Mouse (Mus musculus) ovary, adult 18-20 months (tissue): ENCODE results near the gene Fig4.

ENCODE experiments used
- DNase-seq: peaks from one replicate; pipeline ENCODE4 v3.0.0; 2022; ENCODE audit warnings: low spot score, mixed read lengths

The Fig4 gene

GRCm38 (mm10) chr10:41260243-41261006, 42.6 kb downstream of the Fig4 start:
- DNase-seq: no peak

GRCm38 (mm10) chr10:41250749-41251065, 52.4 kb downstream of the Fig4 start:
- DNase-seq: no peak

DNA sequence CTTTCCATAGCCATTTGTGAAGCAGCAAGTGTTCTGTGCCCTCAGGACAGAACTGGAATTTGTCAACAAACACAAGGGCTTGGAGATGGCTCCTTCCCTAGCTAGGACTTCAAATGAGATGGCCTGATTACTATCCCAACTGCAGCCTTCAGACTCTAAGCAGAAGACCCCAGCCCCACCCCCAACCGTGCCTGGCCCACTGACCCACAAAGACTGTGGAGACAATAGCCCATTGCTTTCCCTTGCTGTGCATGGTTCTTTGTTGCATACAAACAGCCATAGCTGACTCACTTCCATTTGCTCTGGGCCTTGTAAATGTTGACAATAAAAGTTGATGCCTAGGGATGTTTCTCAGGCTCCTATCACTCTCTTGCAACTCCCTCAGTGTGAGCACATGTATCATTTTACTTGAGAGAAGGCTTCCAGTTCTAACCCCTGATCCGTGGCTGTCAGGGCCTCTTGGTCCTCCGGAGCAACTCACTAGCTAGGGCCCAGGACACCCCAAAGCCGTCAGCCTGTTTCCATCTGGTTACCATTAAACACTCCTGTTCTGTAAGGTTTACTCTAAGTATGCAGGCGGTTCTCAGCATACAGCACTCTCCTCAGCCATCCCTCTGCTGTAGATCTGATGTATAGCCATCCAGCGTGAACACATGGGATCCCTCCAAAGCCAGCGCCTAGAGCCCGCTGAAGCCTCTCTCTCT, 52.9 kb downstream of the Fig4 start:
- DNase-seq: no peak

DNA sequence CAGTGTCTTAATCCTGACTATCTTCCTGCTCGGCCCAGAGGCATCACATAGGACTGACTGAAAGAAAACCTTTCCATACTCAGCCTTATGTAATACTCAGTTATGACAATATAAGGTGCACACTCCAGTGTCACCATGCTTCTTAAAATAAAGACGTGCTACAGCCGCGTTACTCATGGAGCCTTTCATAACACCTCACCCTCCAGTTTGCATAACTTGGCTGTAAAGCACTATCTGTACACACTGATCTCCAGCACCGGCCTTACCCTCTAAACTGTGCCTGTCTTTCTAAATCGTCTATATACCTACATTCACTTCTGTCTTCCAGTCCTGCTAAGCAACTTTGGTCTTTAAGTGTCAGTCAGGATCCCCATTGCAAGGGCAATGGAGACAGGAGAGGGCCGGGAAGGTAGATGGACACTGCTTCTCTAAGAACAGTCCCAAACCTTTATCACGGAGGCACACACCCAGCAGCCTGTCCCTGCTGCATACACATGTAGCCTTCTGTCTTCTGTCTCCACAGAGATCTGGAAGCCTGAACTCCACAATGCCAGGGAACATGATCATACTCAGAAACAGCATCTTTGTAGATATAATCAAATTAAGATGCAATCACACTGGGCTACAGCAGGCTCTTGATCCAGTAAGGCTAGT, 53.9 kb downstream of the Fig4 start:
- no peak for DNase-seq

DNA sequence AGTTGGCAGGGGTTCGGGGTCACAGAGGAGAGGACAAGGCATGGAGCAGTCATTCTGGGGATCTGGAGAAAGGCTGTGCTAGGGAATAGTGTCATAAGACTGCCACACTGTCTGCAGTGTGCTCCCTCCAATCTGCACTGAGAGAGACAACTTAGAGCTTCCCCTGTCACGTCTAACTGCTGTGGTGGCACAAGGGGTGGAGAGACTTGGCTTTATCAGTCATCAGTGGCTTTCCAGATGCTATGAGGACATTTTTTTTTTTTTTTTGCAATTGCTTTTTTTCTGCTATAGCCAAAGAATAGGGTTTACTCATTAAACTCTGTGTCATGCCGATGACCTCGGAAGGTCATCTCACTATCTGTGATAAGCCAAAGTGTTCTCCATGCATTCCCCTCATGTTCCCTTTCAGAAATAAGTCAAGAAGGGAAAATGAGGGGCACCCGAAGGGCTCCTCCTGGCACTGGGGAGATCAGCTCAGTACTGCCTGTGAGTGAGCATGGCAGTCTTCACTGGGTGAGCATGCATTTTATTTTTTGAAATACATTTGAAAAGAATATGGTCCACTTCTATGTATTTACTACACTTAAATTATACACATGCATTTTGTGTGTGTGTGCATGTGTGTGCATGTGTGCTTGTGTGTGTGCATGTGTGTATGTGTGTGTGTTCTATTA, 55.1 kb downstream of the Fig4 start:
- DNase-seq: no peak

DNA sequence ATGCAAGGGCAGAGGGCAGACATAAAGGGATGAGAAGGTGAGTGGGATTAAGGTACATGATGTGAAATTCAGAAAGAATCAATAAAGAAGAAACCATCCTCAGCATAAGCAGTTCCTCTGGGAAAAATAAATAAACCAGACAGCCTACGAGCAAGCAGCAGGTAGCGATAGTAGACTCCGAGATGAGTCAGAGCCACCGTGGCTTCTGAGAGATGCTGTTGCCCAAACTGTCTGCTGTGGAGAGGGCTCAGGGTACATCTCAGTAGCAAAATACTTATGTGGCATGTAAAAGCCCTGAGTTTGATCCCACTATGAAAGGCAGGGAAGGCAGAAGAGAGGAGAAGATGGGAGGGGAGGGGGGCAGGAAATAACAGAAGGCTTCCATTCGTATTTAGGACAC, 56.9 kb downstream of the Fig4 start:
- no peak for DNase-seq

DNA sequence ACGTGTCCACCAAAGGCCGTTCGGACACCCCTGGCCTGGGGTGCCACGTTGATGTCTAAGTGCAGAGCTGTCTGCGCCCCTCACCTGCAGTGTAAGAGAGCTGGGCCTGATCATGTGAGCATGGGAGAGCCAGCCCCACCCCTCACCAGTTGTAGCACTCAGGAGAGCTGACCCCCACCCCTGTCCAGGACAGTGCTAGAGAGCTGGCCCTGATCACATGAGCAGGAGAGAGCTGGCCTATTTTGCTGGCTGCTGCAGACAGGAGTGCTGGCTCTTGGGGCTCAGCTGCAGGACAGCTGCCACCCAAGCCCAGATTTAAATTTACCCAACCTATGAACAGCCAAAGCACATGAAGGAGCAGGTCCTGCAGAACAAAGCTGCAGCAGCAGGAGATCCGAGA, 57.6 kb downstream of the Fig4 start:
- DNase-seq: no peak

DNA sequence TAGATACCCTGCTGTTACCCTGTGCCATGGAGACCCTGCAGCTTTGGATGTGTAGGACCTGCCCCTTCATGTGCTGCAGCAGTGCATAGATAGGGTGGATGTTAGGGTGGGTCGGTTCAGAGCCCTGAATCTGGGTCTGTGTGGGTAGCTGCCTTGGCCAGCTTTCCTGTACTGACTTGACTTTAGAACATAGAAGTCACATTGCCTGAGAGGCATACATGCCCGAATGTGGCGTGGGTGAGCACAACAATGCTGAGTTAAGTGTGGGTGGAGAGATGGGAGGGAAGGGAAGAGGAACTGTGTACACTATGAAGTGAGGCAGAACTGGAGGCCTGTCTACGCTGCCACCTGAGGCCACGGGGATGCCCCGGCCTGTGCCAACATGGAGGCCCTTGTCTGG, 58.0 kb downstream of the Fig4 start:
- DNase-seq: no peak

- no peak for DNase-seq
Measured at GRCm38 (mm10) chr10:41243930-41244329, 59.1 kb downstream of the Fig4 start.

DNA sequence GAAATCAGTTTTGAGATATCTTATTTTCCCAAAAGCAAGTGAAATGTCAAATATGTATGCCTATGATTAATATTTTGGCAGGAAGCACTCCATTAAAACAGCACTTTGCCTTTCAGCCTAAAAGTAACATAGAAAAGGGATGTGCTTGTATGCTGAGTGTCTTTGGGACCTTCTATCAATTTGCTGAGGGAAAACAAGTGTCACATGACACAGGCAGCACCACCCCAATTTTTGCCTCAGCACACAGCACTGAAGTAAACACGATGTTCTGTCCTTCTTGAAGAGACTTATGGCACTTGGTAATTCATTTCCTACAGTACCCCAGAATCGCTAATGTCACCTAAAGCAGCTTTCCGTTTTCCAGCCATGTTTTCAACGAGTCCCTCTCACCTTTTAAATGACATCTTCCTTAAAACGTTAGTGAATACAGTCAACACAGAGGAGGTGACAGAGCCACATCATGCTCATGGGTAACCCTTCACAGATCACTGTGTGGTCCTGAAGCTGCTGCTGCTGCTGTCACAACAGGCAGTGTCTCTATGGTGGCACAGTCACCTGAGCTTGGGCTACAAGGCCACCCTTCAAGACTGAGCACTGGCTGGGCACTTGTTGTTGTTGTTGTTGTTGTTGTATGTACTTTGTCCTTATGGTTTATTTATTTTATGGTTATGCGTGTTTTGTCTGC, 61.4 kb downstream of the Fig4 start:
- no peak for DNase-seq

DNA sequence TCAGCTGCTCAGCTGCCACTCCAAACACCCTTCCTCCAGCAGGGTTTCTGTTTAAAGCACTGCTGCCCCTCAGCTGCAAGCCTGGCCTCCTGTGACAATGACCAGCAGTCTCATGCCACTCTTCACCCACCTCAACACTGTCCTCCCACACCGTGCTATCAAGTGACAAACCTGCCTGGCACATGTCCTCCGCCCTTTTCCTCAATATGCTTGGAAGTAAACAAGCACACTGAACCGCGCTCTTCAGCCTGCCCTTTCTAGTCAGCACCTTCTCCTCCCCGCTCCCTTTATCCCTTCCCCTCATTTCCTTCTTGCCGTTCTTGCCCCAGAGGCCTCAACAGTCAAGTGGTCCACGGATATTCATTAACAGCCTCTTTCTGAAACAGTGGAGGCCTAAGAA, 62.0 kb downstream of the Fig4 start:
- DNase-seq: no peak

GRCm38 (mm10) chr10:41236020-41236419, 67.0 kb downstream of the Fig4 start:
- DNase-seq: no peak

DNA sequence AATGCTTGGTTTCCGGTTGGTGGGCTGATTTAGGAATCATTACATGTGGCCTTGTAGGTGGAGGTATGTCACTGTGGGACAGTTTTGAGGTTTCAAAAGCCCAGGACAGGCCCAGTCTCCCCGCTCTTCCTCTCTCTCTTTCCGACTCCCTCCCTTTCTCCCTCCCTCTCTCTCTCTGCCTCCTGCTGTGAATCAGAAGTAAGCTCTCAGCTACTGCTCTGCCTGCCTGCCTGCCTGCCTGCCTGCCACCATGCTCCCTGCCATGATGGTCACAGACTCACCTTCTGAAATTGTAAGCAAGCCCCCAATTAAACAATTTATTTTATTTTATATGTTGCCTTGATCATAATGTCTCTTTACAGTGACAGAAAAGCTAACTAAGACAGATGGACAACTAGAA, 67.5 kb downstream of the Fig4 start:
- no peak for DNase-seq

DNA sequence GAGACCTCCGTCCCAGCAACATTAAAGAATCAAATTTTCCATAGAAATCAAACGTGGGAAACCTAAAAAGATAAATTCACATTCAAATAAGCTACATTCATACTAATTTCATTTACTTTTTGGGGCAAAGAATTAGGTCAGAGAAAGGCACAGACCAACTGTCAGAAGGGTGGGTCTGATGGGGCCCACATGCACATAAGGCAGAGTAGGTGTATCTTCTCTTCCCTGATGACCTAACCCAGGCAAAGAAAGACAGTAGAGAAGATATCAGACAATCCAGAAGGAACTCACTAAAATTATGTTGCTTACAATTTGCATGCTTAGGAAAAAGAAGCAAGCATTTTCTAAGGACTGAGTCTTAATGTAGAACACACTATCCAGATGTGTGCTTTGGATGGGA, 67.9 kb downstream of the Fig4 start:
- no peak for DNase-seq

DNA sequence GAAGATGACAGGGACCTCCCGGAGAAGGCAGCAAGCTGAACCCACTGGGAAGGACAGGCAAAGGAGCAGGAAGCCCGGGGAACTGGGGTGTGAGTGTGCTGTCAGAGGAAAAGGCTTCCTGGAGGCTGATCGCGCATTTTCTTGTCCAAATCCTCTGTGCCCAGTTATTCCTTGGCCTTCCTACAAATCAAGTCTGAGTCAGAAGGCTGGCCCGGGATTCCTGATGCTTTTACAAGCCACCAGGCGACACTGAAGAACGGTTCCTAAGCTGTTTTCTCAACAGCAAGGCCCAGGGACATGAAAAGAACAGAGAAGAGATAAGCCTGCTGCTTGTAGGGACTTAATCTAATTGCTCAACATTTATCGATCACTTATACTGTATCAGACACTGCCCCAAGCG, 68.5 kb downstream of the Fig4 start:
- DNase-seq: no peak

- no peak for DNase-seq
Measured at GRCm38 (mm10) chr10:41233140-41233539, 69.9 kb downstream of the Fig4 start.

DNA sequence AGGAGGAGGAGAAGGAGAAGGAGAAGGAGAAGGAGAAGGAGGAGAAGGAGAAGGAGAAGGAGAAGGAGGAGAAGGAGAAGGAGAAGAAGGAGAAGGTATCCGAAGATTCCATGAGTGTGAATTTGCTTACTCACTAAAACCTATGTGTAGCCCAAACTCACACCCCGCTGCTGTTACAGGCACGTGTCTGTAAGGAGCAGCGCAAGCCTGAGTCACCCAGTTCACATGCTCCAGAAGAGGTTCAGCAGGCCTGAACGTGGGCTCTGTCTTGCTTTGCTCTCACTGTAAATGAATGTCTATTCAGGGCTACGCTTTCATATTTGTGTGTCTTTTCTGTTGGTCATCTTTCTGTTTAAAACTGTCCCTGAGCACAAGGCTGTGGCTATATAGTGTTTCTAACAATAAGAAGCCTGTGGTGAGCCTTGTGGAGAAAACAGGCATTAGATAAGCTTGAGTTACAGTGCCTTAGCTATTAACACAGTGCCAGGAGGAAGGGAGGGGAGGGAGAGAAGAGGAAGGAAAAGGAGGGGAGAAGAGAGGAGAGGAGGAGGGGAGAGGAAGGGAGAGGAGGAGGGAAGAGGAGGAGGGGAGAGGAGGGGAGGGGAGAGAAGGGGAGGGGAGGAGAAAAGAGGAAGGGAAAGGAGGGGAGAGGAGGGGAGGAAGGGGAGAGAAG, 71.8 kb downstream of the Fig4 start:
- no peak for DNase-seq

DNA sequence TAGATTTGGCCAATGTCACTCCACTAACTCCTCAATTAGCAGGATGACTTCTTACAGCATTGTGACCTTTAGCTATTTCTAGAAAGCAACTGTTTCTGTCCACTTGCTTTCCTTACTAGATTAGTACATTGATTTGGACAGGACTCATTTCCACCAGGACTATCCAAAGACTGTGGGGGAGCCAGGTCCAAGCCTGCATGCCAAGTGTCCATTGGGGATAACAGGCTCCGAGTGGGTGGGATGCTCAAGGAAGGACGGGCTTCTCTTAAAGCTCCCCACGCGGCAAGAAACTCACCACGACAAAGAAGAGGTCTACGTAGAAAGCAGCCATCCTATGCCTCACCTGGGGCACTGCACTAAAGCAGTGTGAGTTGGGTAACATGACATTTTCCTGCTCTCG, 75.4 kb downstream of the Fig4 start:
- DNase-seq: no peak

DNA sequence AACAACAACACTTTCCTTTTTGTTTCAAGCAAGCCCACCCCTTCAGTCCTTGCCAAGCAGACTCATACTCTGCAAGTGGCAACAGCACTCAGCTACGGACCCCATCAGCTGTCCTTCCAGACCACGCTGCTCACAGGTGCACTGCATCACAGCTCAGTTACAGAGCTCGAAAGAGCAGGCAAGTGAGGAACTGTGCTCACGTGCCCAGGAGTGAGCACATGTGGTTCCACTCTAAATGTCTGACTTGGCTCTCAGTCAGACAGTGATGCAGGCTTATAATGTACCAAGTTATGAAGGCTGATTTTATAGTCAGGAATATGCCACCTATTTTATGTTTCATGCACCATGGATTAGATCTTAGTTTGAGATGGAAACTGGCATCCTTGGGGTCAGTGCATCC, 79.6 kb downstream of the Fig4 start:
- DNase-seq: no peak

DNA sequence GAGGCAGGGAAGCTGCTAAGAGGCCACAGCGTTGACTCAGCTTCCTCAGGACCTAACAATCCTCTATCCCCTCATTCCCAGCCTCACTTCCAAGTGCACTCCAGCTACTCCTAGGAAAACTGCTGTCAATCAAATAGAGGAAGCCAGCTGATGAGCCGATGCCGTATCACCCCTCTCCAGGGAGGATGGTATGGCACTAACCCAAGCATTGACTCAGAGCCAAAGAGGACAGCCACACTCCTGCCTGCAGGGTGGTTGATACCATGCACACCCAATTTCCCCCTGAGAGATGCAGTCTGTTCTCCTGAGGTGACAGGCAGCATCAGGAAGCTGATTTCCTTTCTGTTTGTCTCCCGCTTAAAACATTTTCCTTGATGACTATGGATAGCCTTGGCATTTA, 81.9 kb downstream of the Fig4 start:
- DNase-seq: no peak

DNA sequence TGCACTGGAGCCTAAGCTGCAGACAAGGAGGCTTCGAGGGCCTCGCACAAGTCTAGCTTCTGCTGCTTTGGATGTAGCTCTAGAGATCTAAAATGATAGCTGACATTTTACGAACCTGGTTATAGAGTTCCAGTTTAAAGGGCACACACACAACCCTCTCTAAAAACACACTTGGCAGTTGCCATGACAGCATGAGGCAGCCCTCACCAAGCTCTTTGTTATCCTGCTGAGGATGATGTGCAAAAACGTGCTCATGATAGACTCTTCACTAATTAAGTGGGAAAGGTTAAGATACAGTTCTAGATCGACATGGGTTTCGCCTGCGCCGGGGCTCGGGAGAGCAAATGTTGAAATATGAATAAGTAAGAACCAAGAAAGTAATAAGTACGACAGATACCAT, 84.2 kb downstream of the Fig4 start:
- no peak for DNase-seq

DNA sequence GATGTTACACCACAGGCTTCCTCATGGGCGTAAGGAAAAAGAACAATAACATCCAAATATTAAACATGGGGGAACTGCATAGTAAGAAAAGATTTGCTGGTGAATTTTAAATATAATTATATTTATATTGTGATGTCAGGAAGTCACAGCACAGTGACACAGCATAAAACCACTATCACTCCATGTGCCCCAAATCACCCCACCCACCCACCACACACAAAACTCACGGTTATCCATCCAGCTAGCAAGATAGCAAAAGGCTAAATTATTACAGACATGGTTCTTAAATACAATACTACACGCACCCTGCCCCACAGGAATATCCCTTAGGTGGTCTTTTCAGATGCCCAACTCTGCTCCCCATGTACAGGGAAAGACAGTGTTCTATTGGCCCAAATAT, 89.0 kb downstream of the Fig4 start:
- DNase-seq: no peak
